Mouse (Mus musculus) cerebellum, adult 11-12 months (tissue): ENCODE results near the gene Cdkl2.

Source experiments
- DNase-seq: peaks from one replicate; pipeline ENCODE4 v3.0.0; 2022

Gene Cdkl2

DNA sequence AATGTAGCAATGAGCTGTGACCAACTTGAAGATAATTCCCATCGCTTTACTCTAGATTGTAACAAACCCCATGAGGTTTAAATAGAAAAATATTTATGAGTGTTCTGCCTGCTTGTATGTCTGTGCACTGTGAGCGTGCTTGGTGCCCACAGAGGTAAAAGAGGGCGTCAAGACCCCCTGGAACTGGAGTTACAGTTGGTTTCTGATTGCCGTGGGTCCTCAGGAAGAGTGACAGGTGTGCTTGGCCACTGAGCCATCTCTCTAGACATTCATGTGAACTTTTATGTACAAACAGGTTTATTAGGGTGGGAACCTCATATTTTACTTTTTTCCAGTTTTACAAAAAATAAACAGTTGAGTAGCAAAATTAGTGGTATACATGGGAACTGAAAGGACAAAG, at the start of gene Cdkl2:
Gene Cdkl2 (minus strand): TSS at position 101 of the 400 bp plus-strand sequence.
- DNase-seq = no peak

DNA sequence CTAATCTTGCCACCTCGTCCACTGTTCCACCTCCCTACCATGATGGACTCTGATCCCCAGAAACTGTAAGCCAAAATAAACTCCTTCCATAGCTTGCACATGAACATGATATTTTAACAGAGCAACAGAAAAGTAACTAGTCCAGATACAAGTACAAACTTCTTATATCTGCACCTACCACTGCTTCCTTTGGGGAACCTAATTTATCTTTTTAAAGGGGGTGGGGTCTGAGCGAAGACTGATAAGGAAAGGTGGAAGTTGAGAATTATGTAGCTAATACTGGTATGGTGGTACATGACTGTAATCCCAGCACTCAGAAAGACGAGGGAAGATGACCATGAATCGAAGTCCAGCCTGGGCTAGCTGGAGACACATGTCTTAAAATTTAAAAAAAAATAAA, 43.8 kb upstream of the Cdkl2 start:
- no peak for DNase-seq

DNA sequence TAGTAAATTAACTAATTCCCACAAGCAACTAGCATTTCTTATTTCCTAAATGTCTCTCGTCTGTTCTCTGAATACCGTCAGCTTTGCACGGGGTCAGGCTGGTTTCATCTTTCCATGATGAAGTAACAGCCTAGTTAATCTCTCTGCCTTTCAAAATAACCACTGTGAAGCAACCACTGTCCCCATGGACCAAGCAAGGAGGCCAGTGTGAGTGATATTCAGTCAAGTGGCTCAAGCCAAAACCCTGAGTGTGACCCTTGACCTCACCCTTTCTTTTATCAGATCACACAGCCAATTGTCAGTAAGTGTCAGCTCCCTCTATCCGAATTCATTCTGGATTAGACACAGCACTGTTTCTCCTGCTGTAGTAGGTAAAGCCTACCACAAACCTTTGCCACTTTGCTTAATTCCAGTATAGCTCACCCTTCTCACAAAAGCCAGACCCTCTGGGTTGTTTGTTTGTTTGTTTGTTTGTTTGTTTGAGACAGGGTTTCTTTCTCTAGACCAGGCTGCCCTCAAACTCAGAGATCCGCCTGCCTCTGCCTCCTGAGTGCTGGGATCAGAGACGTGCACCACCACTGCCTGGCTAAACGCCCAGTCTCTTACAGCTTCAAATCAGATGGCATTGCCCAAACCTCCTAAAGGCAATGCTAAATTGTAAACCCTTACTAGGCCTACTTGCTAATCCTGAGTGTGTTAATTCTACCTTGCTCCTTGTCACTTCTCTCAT, 42.3 kb upstream of the Cdkl2 start:
- DNase-seq = no peak

DNA sequence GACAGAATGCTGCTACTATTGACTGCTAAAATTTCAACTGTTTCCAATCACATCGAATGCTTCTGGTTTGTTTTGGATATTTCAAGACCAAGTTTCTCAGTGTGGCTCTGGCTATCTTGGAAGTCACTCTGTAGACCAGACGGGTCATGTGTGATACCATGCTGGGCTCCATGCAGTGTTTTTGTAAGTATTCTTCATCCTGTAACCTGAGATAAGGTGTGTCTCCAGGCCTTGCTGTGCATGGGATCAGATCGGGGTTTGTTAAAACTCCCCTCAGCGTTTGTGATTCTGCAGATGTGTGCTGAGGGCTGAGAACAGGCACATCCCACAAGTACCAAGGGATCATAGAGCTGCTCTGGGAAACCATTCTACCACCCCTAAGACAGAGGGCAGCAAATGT, 41.6 kb upstream of the Cdkl2 start:
- DNase-seq = no peak

DNA sequence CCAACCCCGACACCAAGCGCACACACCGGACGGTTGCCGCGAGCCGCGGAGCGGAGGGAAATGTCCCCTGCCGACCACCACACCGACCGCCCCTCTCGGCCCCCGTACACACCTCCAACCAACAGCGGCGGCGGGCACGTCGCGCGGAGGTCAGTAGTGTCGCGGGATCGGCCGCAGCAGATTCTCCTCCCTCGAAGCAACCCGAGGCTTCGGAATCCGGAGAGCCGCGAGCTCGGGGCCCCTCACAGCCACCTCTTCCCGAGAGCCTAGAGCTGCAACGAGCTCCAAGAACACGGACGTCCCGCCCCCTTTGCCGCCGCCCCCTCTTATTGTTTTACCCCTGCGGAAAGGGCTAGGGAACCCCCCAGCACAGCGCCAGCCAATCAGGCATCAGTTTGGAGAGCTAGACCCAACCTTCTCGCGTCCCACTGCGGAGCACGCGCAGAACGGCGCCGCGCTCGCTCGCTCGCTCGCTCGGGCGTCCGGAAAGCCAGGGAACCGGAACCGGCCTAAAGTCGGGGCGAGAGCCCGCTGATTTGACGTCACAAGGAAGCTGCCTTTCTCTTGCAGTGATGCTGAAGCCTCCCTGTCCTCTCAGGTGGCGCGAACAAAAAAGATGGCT, 39.8 kb upstream of the Cdkl2 start, which contains the start of gene G3bp2:
Gene G3bp2 (minus strand): TSS at position 303 of the 622 bp plus-strand sequence.
- peak; percentile 97 for DNase-seq

DNA sequence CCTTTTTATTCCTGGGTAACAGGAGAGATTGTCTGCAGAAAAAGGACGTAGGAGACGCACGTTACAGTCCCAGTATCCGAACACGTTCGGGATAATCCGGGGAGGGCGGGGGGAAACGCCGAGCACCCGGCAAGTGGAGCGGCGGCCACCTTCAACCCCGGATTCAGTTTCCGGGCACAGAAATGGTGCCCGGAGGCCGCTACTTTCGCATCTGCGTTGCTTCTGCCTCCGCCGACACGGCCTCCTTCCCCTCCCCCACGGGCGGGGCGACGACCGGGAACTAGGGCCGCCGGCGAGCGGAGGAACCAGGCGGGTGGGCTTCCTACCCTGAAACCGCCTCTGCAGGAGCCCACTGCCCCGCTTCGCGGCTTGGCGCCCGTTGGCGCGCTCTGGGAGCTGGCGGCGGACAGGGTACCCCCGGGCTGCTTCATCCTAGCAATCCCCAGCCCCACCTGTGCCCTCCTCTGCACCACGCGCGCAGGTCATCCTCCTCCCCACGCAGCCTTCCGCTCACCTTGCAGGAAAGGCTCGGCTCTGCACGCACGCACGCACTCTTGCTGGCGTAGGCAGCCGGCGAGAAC, 39.2 kb upstream of the Cdkl2 start:
- DNase-seq = no peak

DNA sequence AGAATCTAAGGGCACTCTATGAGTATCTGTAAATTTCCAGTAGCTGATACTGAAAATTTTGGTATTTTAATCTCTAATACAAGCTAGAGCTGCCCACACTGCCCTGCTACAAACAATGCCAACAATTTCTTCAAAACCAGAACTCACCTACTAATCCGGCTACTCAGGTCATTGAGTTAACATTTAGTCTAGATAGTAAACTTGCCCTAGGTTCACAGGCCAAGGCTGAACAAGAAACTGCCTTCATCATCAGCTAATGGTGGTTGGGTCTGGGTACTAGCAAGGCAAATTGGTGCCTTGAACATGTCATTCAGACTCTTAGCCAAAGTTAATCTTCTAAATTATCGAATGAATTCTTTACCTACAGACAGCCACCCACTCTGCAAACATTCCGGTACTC, 37.6 kb upstream of the Cdkl2 start:
- DNase-seq = no peak

DNA sequence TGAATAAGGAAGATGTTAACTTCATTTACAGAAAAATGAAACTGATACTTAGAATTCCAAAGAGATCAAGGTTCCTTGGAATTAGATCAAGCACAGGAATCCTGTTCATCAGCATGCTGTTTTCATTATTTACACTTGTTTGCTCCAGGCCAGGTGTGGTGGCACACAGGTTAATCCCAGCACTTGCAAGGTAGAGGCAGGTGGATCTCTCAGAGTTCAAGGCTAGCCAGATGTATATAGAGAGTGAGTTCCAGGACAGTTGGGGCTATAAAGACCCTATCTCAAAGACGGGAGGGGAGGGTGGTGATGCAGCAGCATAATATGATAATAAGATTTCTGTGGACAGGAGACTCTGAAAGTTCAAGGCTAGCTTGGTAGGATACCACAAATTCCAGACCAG, 36.7 kb upstream of the Cdkl2 start:
- no peak for DNase-seq

DNA sequence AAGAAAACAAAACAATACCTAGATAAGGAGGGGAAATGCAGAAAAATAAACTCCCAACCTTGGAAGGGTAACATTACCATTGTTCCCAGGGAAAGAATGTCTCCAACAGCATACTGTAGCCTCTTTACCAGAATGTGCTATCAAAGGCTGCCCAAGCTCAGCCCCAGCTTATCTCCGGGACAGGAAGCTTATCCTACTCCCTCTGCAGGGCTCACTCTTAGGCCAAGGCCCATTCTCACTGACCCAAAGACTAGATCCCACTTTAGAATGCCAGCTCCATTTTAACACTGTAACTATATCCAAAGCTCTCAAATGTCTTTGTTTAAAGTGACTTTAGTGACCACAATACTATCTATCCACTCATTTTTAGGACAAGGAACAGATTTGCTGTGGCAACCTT, 35.6 kb upstream of the Cdkl2 start:
- no peak for DNase-seq

DNA sequence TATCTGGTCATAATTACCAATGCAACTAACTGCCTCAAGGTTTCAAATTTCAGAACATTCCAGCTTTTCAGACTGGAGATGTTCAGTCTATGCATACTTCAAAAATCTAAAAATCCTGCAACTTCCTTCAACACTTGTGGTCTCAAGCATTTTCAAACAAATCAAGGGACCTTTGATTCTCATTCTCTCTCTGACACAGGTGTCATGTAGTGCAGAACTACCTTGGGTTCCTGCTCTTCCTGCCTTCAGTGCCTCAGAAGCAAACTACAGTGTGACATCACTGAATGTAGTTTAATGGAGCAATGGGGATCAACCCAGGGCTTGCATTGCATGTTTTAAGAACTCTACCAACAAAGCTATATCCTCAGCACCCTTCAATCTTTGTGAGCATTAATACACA, 35.1 kb upstream of the Cdkl2 start:
- DNase-seq = no peak

DNA sequence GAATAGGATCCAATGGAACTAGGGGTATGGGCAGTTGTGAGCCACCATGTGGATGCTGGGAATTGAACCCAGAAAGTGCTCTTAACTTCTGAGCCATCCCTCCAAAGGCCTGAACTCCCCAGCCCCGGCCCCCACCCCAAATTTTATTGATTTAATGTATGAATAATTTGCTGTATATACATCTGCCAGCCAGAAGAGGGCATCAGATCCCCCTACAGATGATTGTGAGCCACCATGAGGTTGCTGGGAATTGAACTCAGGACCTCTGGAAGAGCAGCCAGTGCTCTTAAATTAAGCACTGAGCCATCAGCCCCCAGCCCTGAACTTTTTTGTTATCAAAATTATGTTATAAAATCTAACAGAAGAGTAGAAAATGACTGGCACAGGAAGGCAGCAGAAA, 32.6 kb upstream of the Cdkl2 start:
- DNase-seq = no peak

DNA sequence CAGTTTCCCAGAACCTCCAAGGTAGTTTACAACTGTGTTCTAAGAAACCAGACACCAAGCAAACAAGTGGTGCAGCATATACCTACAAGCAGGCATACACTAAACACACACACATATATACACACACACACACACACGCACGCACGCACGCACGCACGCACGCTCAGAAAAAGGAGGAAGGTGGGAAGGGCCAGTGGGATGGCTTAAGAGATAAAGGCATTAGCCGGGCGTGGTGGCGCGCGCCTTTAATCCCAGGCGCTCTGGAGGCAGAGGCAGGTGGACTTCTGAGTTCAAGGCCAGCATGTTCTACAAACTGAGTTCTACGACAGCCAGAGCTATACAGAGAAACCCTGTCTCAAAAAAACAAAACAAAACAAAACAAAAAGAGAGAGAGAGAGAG, 30.4 kb upstream of the Cdkl2 start:
- DNase-seq = no peak

DNA sequence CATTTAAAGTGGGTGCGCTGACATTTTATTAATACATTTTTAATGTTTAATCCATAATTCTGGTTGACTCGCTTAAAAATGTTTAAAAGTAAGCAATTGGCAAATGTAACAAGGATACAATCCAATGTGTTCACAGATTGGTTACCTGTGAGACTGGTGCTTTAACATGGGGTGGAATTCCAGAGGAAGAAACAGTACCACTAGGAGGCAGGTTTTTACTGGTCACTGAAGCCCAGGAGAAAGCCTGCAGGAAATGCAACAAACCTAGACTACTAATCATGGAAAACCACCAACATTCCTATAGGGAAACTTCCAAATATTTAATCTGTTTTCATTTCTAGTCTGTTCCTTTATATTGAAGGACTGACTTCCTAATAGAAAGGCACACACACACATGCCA, 19.5 kb upstream of the Cdkl2 start:
- DNase-seq = no peak

DNA sequence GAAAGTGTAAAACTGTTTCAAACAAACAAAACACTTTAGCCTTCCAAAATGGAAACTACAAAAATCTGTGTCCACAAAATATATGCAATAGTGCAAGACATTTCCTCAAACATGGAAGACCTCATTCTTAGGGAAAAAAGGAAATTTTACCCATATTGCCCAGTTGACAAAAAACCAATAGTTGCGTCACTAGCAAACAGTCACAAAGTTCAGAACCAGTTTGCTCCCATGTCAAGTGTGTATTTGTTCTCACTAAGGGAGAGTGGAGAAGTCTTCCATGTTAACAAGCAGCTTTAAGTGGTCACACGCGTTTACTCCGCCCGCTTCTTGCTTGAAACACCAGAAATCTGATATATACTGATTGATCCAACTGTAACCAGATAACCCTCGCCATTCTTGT, 9.2 kb upstream of the Cdkl2 start:
- no peak for DNase-seq

DNA sequence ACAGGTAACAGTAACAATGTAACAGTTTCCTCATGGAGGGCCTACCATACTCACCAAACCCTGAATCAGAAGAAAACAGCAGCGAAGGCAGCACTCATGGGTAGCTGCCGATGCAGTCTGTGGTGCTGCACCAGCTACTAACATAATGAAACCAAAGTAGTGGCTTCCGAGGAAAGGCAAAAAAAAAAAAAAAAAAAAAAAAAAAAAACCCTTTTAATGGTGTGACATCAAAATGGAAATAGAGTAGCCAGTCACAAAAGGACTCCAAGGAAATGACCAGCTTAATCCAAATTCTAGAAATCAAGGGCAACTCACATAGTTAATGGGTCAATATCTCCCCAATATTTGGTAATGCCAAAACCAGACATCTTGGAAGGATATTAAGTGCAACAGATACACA, 6.7 kb upstream of the Cdkl2 start:
- DNase-seq = no peak

DNA sequence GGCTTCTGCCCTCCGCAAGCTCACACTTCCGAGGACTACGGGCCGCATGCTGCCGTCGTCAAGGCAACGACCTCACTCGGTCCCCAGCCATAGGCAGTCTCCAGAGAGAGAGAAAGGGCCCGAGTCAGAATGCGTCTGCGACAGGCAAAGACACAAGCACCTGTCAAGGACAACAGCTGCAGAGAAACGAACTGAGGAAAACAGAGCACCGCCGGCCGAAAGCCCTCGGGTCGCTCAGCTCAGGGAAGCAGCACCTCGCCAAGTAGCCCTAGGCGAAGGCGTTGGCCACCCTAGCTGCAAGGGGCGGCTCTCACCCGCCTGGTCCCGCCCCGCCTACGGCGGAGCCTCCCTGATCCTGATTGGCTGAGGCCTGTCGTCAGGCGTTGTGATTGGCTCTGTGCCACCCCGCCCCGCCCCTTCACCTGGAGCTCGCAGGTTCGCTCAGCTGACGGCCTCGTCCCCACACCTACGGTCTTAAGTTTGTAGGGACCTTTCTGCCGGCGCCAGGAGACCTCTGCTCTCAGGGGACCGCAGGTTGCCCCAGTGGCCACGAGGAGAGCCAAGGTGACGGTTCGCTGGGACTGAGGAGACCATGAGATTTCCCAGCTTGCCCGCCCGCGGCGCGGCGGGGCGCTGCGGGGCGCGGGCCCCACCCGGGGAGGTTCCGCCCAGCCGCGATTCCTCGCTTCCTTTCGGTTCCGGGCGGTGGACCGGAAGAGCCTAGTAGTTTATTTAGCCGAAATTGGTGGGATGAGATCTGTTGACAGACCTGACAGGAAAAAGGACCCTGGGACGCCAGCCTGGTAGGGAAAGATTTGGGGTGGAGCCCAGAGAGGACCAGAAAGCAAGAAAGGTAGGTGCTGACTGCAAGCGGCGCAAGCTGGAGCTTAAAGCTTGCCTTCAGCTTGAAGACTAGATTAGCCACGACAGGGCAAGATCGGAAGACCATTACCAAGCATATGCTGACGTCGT, 1.0 kb downstream of the Cdkl2 start:
- peak; percentile 98 for DNase-seq

DNA sequence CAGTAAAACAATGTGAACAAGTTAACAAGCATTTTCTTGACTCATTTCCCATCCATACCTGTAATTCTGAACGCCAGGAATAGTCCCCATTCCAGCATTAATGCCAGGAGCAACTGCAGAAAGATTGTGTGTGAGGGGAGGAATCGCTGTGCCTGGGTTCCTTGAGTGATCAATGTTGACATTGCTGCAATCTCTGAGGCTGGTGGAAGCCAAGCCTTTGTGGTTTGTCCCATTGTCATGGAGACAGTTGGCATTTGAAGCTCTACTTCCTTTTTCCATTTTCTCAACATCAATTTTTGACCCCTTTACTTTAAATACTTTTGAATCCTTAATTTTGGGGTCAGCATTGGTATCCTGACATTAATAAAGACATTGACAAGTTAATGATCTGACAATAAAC, 23.7 kb downstream of the Cdkl2 start:
- no peak for DNase-seq

DNA sequence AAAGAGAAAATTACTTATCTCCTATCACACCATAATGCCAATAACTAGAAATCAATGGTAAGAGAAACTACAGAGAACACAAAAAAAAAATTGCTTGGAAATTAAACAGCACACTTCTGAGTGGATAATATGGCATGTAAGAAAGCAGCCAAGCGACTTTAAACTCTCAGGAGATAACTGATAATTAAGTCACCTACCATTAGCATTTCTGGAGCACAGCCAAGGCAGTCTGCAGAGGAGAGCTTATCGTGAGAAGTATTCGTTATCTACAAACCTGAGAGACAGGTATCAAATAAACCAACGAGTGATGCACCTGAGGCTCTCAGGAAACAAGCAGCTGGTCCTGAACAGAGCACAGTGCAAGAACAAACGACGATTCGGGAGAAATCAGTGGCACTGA, 31.9 kb downstream of the Cdkl2 start:
- no peak for DNase-seq

DNA sequence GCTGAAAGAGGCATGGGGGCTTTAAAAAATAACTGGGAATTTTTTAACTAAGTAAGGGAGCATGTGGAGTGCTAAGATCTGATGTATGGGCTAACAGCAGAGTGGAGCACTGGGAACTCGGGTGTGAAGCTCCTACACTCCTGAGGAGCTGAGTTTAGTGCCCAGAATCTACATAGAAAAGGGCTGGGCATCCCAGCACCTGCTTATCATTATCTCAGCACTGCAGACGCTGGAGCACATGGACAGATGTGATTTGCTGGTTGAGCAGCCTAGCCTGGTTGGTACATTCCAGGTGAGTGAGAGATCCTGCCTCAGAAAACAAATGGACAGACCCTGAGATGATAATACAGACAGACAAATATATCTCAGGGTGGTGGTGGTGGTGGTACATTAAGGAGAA, 33.9 kb downstream of the Cdkl2 start:
- no peak for DNase-seq

DNA sequence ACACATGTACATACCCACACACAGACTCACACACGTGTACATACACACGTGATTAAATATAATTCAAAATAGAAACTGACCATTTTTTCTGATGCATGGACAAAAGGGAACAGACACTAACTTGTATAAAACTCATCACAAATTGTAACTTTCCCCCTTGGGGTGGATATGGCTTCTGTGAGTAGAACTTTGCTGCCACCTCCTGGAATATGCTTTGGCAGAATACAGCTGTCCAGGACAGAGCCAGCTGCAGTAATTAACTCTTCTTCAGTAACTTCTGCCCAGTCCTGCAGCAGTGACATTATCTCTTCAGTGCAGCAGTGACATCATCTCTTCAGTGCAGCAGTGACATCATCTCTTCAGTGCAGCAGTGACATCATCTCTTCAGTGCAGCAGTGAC, 40.7 kb downstream of the Cdkl2 start:
- no peak for DNase-seq

DNA sequence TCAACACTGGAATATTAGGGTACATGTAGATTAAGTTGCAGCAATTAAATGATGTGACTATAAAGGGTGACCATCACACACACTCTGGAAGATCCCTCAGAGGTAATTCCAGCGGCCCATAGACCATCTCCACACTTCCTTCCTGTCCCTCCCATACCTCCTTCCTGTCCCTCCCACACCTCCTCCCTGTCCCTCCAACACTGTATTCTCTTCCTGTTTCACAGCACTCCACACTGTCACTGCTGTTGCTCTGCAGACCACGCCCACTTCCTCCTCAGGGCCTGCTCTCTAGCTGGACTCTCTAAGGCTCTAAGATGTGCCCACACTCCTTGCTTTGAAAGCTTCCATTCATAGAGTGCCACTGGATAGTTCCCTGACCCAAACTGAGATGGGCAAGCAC, 42.9 kb downstream of the Cdkl2 start:
- no peak for DNase-seq

DNA sequence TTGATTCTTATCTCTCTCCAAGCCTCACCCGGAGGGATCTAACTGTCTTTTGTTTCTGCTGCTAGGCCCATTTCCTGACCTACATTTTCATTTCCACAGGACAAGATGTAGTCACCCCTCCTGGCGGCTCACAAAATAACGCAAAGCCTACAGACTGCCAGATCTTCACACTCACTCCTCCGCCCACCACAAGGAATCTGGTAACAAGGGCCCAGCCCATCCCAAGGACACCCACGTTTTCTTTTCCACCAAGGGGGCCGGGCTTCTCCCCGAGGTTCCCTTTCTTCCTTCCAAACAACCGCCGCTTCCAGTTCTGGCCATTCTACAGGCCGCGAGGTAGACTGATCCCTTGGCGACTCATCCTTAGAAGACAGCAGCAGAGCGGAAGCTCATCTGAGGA, 49.1 kb downstream of the Cdkl2 start:
- no peak for DNase-seq

DNA sequence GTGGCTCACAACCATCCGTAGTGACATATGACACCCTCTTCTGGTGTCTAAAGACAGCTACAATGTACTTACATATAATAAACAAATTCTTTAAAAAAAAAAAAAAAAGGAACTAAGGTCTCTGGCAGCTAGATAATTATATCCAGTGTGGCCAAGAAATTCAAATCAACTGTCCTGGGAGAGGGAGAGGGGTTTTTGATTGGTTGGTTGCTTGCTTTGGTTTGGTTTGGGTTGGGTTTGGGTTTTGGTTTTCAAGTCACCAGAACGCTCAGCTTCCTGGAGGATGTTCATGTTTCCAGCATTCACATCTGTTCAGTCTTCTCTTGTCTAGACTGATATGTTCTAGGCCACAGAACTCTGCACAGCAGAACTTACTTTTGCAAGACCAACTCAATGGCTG, 50.6 kb downstream of the Cdkl2 start:
- DNase-seq = no peak
